Mouse (Mus musculus): ENCODE measurements around the gene Sh3bgrl.

Gene Sh3bgrl

GRCm38 (mm10) chrX:109235383-109236036 lies 140.3 kb downstream of the Sh3bgrl start:
- DNase-seq (ENCODE audit: inconsistent age in 2 of 2, low spot score in 1 of 2): no peak

GRCm38 (mm10) chrX:109238163-109238562 lies 143.0 kb downstream of the Sh3bgrl start:
- no peak for DNase-seq (ENCODE audit: inconsistent age in 2 of 2, low spot score in 1 of 2)

Measured in adrenal gland, adult (tissue).